Mouse (Mus musculus): Measurements from ENCODE around the gene Mrap2.
"Not testable (repeated sequence)": the region's sequence is repeated elsewhere in the genome, so short reads cannot be mapped to it uniquely, and the experiment has no call there.

Mrap2 gene

GRCm38 (mm10) chr9:87144106-87144505 is at the start of gene Mrap2:
Mrap2 (plus strand) TSS chr9:87144306.
- no peak for DNase-seq (ENCODE audit: low read depth, low spot score)

GRCm38 (mm10) chr9:87097989-87098388 is 46.1 kb upstream of the Mrap2 start:
- no peak for DNase-seq (ENCODE audit: low read depth, low spot score)

- no peak for DNase-seq (ENCODE audit: low read depth, low spot score)
Observed at GRCm38 (mm10) chr9:87115019-87115418, 29.1 kb upstream of the Mrap2 start.

- no peak for DNase-seq (ENCODE audit: low read depth, low spot score)
Observed at GRCm38 (mm10) chr9:87115456-87115931, 28.6 kb upstream of the Mrap2 start.

GRCm38 (mm10) chr9:87115978-87116377 is 28.1 kb upstream of the Mrap2 start:
- DNase-seq (ENCODE audit: low read depth, low spot score): no peak

GRCm38 (mm10) chr9:87118996-87119395 is 25.1 kb upstream of the Mrap2 start:
- DNase-seq (ENCODE audit: low read depth, low spot score): no peak

- no peak for DNase-seq (ENCODE audit: low read depth, low spot score)
Observed at GRCm38 (mm10) chr9:87121956-87122493, 22.1 kb upstream of the Mrap2 start.

- not testable (repeated sequence) for DNase-seq (ENCODE audit: low read depth, low spot score)
Observed at GRCm38 (mm10) chr9:87127046-87127445, 17.1 kb upstream of the Mrap2 start.

- no peak for DNase-seq (ENCODE audit: low read depth, low spot score)
Observed at GRCm38 (mm10) chr9:87135765-87136558, 8.1 kb upstream of the Mrap2 start.

- no peak for DNase-seq (ENCODE audit: low read depth, low spot score)
Observed at GRCm38 (mm10) chr9:87143076-87143475, 1.0 kb upstream of the Mrap2 start.

GRCm38 (mm10) chr9:87144532-87144931 is 426 bp downstream of the Mrap2 start:
- no peak for DNase-seq (ENCODE audit: low read depth, low spot score)

GRCm38 (mm10) chr9:87145180-87145579 is 1.1 kb downstream of the Mrap2 start:
- DNase-seq (ENCODE audit: low read depth, low spot score): no peak

- DNase-seq (ENCODE audit: low read depth, low spot score): no peak
Observed at GRCm38 (mm10) chr9:87145671-87146070, 1.6 kb downstream of the Mrap2 start.

GRCm38 (mm10) chr9:87146400-87146799 is 2.3 kb downstream of the Mrap2 start:
- no peak for DNase-seq (ENCODE audit: low read depth, low spot score)

- DNase-seq (ENCODE audit: low read depth, low spot score): no peak
Observed at GRCm38 (mm10) chr9:87147927-87148326, 3.8 kb downstream of the Mrap2 start.

- no peak for DNase-seq (ENCODE audit: low read depth, low spot score)
Observed at GRCm38 (mm10) chr9:87152641-87153325, 8.7 kb downstream of the Mrap2 start.

GRCm38 (mm10) chr9:87162559-87162958 is 18.5 kb downstream of the Mrap2 start:
- no peak for DNase-seq (ENCODE audit: low read depth, low spot score)

GRCm38 (mm10) chr9:87167001-87167830 is 23.1 kb downstream of the Mrap2 start:
- no peak for DNase-seq (ENCODE audit: low read depth, low spot score)

GRCm38 (mm10) chr9:87168051-87168450 is 23.9 kb downstream of the Mrap2 start:
- DNase-seq (ENCODE audit: low read depth, low spot score): no peak

- no peak for DNase-seq (ENCODE audit: low read depth, low spot score)
Observed at GRCm38 (mm10) chr9:87169144-87169543, 25.0 kb downstream of the Mrap2 start.

- no peak for DNase-seq (ENCODE audit: low read depth, low spot score)
Observed at GRCm38 (mm10) chr9:87170891-87171290, 26.8 kb downstream of the Mrap2 start.

- DNase-seq (ENCODE audit: low read depth, low spot score): no peak
Observed at GRCm38 (mm10) chr9:87171517-87171916, 27.4 kb downstream of the Mrap2 start.
